Mouse (Mus musculus) right cerebral cortex, postnatal 10 days (tissue): ENCODE results near the gene Lrrc8d.

Experiments used
- DNase-seq, 2 experiments: peaks; one replicate each; pipeline ENCODE4 v3.0.0; 2021; ENCODE audit warnings: low spot score in 2 of 2

Lrrc8d gene

DNA sequence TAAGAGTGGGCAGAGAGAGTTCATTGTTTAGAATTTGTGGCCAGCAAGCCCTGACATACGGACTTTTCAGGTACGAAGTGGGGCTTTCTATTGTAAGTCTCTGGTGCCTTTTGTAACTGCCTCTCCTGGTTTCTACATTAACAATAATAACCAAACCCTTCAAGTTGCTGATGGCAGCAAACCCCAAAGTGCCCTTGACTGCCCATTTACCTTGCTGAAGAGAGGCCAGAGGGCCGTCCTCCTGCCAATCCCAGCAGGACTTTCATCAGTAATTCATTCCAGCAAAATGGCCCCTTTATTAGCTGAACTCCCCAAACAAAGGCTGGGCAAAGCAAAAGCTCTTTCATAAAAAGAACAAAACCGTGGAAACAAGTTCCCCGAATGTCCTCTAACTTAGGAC, 118.6 kb downstream of the Lrrc8d start:
- no peak for DNase-seq

- no peak for DNase-seq
These were observed 121.6 kb downstream of the Lrrc8d start for GRCm38 (mm10) chr5:105821390-105821789.

- peak in 1 of 2 experiments; percentile 31 for DNase-seq
These were observed 123.0 kb downstream of the Lrrc8d start for GRCm38 (mm10) chr5:105822521-105823498.

DNA sequence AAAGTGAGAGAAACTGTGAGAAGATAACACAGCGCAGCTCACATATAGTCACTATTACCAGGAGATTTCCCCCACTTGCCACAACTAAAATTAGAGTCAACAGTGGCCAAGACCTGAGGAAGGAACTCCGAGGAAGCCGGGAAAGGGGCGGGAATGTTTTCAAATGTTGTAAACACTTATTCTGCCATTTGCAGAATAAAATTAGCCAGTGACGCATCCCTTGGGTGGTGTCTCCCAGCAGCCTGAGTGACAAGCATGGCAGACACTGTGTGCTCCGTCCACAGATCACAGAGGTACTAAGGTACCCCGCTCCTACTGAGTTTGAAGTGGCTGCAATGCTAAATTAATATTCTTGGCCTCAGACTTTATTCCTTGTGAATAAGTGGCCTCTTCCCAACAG, 124.5 kb downstream of the Lrrc8d start:
- no peak for DNase-seq

- DNase-seq, result no peak
These were observed 125.1 kb downstream of the Lrrc8d start for GRCm38 (mm10) chr5:105824827-105825226.

DNA sequence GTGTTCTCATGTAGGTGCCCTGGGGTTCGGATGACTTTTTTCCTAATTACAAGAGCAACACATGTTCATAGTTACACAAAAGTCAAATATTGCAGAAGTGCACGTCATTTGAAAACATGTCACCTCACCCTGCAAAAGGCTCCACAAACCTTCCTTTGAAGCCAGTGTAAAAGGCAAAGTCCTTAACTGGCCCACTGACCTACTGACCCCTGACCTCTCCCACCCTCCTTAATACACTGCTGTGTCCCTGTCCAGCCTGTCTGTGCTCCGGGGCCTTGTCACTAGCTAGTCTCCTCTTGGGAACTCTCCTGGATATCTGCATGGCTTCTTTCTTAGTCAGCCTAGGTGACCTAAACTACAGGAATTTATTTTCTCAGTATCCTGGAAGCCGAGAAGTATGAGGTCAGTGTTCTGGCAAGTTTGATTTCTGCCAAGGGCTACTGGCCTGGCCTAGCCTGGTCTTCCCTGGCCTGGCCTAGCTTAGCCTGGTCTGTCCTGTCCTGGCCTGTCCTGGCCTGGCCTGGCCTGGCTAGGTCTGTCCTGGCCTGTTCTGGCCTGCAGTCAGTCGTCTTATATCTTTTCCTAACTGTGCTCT, 127.2 kb downstream of the Lrrc8d start:
- DNase-seq, result no peak

DNA sequence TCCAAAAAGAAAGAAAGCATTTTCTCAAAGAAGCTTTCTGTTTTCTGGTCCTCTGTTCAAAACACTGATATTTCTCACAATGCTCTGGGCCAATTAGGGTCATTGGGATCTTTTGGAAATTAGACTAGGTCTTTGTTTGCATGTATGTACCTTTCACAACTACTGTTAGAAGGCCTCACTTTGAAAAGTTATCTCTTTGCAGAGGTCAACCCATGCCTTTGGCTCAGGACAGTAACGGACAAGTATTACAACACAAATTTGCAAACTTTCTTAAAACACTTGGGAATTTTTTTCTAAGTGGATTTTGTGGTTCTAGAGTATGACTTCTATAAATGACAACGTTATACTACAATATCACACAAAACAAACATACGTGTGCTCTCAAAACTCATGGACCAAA, 128.3 kb downstream of the Lrrc8d start:
- DNase-seq, result no peak

- no peak for DNase-seq
These were observed 129.3 kb downstream of the Lrrc8d start for GRCm38 (mm10) chr5:105829008-105829586.

DNA sequence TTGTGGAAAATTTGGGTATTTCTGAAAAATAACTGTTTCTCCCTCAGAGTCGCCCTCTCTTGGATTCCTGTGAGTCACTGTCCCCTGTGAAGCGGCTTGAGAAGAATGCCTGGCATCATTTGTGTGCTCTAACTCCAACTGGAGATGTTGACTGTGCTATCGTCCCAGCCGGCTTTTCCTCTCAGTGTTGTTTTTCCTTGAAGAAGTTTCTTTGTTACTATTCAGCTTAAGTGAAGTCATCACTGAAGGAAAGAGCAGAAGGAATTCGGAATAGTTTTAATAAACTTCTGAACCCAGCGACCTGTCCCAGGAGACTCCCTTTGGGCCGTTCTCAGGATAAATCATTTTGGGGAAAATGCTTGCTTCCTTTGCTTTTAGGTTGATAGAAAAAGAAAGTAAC, 132.4 kb downstream of the Lrrc8d start:
- no peak for DNase-seq

GRCm38 (mm10) chr5:105833923-105834322, 134.2 kb downstream of the Lrrc8d start:
- no peak for DNase-seq

DNA sequence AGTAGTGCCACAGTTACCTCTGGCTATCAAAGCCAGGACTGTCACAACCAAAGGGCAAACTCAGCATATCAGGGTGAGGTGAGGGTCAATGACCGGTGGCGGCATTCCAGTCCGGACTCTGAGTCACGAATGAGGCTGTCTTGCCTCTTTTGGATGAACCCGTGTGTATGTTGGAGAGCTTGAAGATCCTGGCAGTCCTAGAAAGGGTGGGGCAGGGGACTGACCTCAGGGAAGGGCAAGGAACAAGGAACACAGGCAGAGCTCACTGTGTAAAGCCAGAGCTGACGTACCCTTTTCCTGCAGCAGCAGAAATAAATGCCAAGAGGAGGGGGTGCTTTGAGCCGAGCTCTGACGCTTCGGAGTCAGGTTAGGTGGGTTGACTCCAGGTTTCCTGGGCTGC, 136.2 kb downstream of the Lrrc8d start:
- DNase-seq, result no peak

- DNase-seq, result no peak
These were observed 140.1 kb downstream of the Lrrc8d start for GRCm38 (mm10) chr5:105839740-105840310.

- DNase-seq, result no peak
These were observed 144.4 kb downstream of the Lrrc8d start for GRCm38 (mm10) chr5:105844044-105844753.

GRCm38 (mm10) chr5:105845041-105845440, 145.3 kb downstream of the Lrrc8d start:
- DNase-seq, result no peak

DNA sequence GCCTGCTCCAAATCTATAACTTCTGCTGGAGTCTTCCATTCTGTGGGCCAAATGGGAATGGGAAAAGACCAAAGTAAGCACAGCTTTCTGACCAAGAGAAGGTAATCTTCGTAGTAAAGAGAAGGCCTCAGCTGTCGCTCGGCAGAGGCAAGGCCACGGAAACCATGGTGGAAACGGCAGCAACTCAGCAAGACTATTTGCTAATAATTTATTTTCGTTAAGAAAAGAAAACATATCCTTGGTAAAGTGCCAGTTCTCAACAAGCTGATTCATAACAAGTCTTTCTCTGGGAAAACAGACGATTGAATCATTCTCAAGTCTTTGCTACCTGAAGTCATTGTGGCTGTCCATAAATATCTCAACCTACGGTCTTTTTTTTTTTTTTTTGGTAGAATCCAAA, 148.0 kb downstream of the Lrrc8d start:
- DNase-seq, result no peak

- DNase-seq, result no peak
These were observed 149.5 kb downstream of the Lrrc8d start for GRCm38 (mm10) chr5:105849222-105849621.

DNA sequence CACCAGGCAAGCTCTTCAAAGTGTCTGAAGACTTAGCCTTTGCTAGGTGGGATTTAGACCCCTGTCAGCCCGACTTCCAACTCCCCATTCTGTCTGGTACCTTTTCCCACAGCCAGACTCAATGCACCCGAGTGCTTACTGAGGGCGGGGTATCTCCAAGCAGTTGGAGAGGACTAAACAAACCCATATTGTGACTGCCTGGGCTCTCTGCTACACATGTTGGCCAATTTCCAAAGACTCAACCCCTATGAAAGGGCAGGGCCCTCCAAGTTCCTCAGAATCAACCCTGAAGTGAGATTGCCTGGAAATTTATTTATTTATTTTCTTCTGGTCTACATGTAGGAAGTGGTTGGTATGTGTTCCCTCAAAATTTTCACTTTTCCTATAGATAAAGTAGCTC, 149.9 kb downstream of the Lrrc8d start:
- DNase-seq, result no peak

GRCm38 (mm10) chr5:105853271-105853670, 153.5 kb downstream of the Lrrc8d start:
- no peak for DNase-seq

GRCm38 (mm10) chr5:105857486-105857885, 157.7 kb downstream of the Lrrc8d start:
- DNase-seq, result no peak

- no peak for DNase-seq
These were observed 159.3 kb downstream of the Lrrc8d start for GRCm38 (mm10) chr5:105858754-105859694.
